Mouse (Mus musculus): Measurements from ENCODE around the gene Gm13278.
"Not testable (repeated sequence)": the region's sequence is repeated elsewhere in the genome, so short reads cannot be mapped to it uniquely, and the experiment has no call there.

DNA sequence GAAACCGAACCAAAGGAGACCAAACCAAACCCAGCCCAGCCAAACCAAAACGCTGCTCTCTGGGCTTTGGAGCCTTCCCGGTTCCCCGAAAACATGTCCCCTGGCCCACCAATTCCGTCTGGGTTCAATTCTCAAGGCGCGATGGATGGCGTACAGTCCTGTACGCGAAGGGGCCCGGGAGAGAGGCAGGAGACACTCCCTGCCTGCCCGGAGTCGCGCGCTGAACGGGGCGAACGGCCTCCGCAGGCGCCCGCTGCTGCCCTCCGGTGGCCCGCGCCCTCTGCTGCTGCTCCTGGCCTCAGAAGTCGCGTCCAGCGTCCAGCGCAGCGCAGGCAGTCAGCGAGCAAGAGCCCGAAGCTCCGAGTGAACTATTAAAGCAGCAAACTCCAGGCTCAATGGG is 17.8 kb upstream of the Gm13278 start, which contains the start of gene Gm13290:
- not testable (repeated sequence) for TF ChIP-seq CTCF (IDR thresholded peaks at IDR 0.05; ENCODE audit: control insufficient read depth, insufficient read depth, insufficient replicate concordance, low read depth, low read length); POLR2A (IDR thresholded peaks at IDR 0.05; ENCODE audit: control insufficient read depth, low read depth, low read length)

Data from testis, adult 2 months (tissue).